Mouse (Mus musculus): Measurements from ENCODE around the gene Clcn6. TPM values are rescaled to one million over a fixed set of nuclear protein-coding genes. Genes with fewer than 3 reads are reported as not detected.

The Clcn6 gene
- polyA plus RNA-seq, 1 experiment from 2014 or later: 30.7 TPM

DNA sequence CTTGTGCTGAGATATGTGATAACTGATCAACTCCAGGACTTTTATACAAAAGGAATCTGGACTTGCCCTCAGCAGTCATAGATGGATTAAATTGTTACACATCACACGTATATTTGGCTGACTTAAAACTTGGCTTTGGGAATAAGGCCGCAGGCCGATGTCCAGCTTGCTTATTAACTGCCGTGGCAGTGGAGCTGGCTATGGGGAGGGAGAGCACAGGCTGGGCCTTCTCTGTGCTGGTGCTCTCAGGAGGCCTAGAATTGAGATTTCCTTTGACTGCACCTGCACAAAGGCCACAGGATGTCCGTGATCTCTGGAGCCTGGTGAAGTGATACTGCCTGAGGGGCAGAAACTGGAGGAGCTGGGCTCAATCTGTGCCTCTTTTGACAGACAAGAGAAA is 8.1 kb downstream of the Clcn6 start:
- 89% methylated on average over 5 of the region's 5 CpGs for WGBS
- ATAC-seq (ENCODE audit: low FRiP score): no peak
- Histone ChIP-seq H3K4me3 (no peak overlapping the region), H3K4me1 (replicated peaks) (0 out of 2 replicates have a peak, but pooled peaks cover 12% of the 10 kb centered on the region), H3K27ac (no peak overlapping the region), H3K9me3 (no peaks in the 10 kb centered on the region), H3K27me3 (no peaks in the 10 kb centered on the region), H3K36me3 (peaks cover 83% of the 10 kb centered on the region), H3K9ac (no peak overlapping the region), H3K4me2 (no peak overlapping the region)

DNA sequence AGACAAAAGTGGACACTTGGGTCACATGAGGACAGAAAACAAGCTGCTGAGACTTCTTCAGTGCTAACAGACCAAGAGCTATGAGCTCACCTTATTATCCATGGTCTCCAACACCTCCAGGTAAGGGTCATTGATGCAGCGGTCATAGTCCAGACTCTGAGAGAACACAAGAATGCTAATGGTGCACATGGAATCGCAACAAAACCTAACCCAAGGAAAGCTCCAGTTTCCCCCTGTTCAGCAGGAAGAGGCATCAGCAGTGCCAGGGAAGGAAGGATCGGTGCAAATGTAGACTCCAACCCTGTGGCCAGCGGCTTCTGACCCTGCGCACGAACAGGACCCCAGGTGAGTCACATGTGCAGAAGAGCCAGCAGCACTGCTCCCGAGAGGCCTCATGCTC is 9.3 kb downstream of the Clcn6 start:
- no peak overlapping the region for H3K4me2 ChIP-seq
- no peak for ATAC-seq (ENCODE audit: low FRiP score)
- no peaks in the 10 kb centered on the region for H3K9me3 ChIP-seq
- H3K9ac ChIP-seq: no peak overlapping the region
- H3K27me3 ChIP-seq: no peaks in the 10 kb centered on the region
- no peak overlapping the region for H3K27ac ChIP-seq
- 0 out of 2 replicates have a peak, but pooled peaks cover 7% of the 10 kb centered on the region for H3K4me1 ChIP-seq (replicated peaks)
- WGBS: 96% methylated on average over 7 of the region's 7 CpGs
- peaks cover 83% of the 10 kb centered on the region for H3K36me3 ChIP-seq
- H3K4me3 ChIP-seq: no peak overlapping the region

DNA sequence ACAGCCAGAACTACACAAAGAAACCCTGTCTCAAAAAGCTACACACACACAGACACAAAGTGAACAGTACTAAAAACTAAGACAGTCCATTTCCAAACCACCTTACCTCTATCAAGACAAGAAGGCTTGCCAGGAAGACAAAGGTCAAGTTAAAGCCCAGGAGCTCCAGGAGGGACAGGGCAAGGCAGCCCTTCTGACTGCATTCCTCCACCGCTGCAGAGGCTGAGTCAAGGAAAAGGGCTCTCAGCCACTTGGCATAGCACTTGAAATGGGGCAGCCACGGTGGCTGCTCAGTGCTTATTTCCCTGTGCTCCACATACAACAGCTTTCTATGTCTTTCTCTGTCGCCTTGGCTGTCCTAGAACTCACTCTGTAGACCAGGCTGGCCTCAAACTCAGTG is 14.6 kb downstream of the Clcn6 start:
- Histone ChIP-seq H3K4me3 (no peak overlapping the region), H3K27me3 (no peaks in the 10 kb centered on the region), H3K4me1 (replicated peaks) (peaks cover 2% of the 10 kb centered on the region; the same call in 1 of the 2 replicates), H3K9me3 (no peaks in the 10 kb centered on the region), H3K27ac (no peak overlapping the region), H3K4me2 (no peak overlapping the region), H3K36me3 (peaks cover 96% of the 10 kb centered on the region), H3K9ac (no peak overlapping the region)
- ATAC-seq (ENCODE audit: low FRiP score): no peak
- WGBS: 95% methylated on average over 3 of the region's 3 CpGs

DNA sequence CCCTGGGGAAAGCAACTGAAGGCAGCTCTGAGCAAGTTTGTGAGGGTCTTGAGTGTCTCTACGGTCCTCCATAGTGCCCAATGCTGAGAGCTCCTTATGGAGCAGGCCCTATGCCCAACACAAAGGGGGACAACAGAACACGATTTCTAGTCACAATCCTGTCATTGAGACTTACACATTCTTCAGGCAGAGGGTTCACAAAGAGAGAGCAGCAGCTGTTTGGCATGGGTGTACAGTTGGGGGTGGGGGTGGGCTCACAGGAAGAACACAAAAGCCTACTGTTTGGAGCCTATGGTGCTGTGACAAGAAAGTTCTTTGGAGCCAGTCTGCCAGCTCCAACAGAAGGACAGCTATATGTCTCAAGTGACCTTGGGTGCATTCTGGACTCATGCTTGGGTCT is 20.2 kb downstream of the Clcn6 start:
- Histone ChIP-seq H3K4me1 (replicated peaks) (peaks cover 11% of the 10 kb centered on the region), H3K4me3 (no peak overlapping the region), H3K9me3 (no peaks in the 10 kb centered on the region), H3K36me3 (peaks cover 98% of the 10 kb centered on the region), H3K27ac (peak overlapping the region; percentile 66), H3K4me2 (no peak overlapping the region), H3K9ac (no peak overlapping the region), H3K27me3 (no peaks in the 10 kb centered on the region)
- peak; percentile 61 for ATAC-seq (ENCODE audit: low FRiP score)
- WGBS: 45% methylated on average over 2 of the region's 2 CpGs

DNA sequence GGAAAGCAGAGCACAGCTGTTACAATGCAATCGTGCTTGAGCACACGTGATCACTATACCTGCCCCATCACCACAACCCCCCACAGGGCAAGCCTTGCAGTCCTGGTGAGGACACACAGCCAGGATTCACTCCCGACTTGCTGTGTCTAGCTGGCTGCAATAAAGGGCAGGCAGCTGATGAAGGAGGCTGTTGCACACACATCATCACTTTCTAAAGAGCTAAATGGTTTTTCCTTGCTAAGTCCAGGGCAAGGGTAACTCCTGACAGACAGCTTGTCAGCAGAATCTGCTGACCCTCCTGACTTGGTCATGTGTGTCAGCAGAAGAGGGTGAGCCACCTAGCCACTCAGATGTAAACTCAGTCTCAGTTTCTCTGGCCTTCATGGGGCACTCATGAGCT is 21.6 kb downstream of the Clcn6 start:
- H3K4me2 ChIP-seq: no peak overlapping the region
- no peaks in the 10 kb centered on the region for H3K9me3 ChIP-seq
- 0 out of 2 replicates have a peak overlapping the region, but pooled peaks have one; percentile 66 for H3K27ac ChIP-seq
- H3K4me1 ChIP-seq (replicated peaks): peaks cover 11% of the 10 kb centered on the region
- H3K27me3 ChIP-seq: no peaks in the 10 kb centered on the region
- no peak for ATAC-seq (ENCODE audit: low FRiP score)
- H3K4me3 ChIP-seq: no peak overlapping the region
- H3K36me3 ChIP-seq: peaks cover 98% of the 10 kb centered on the region
- WGBS: 84% methylated on average over 3 of the region's 3 CpGs
- no peak overlapping the region for H3K9ac ChIP-seq

DNA sequence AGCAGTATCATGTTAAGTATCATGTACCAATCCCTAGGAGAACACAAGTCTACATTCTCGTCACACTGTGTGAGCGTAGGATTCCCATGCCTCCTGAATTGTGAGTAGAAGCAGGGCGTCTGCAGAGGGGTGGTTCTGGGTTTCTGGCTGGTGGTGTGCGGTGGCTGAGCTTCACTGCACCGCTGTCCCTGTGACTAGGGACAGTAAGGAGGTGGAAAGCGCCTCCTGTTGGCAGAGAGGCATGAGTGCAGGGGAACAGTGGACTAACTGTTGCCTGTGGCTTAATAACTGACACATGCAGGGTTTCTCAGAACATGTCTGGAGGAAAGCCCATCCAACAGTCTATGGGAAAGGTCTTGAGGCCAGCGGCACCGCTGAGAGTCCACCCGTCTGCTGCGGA is 23.2 kb downstream of the Clcn6 start:
- ATAC-seq (ENCODE audit: low FRiP score): no peak
- no peak overlapping the region for H3K4me3 ChIP-seq
- H3K4me2 ChIP-seq: no peak overlapping the region

DNA sequence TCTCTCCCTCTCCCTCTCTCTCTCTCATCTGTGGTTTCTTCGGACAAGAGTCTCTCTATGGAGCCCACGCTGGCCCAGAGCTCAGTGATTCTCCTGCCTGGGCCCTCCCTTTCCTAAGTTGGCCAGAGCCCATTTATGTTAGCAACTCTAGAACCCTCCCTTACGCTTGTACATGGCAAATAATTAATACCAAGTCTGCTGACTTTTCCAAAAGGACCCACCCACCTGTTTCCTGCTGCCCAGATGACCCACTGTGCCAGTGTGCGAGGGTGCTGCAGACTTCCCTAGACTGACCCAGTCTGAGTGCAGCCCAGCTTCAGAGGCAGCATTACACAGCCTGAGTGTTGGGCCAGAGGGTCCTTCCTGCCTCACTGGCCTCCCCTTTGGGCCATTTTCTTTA is 26.4 kb downstream of the Clcn6 start:
- Histone ChIP-seq H3K9me3 (no peaks in the 10 kb centered on the region), H3K27ac (no peak overlapping the region), H3K4me3 (no peak overlapping the region), H3K4me2 (no peak overlapping the region), H3K36me3 (peaks cover 100% of the 10 kb centered on the region), H3K4me1 (replicated peaks) (no peaks in the 10 kb centered on the region), H3K9ac (no peak overlapping the region), H3K27me3 (no peaks in the 10 kb centered on the region)
- no peak for ATAC-seq (ENCODE audit: low FRiP score)
- 95% methylated on average over 4 of the region's 4 CpGs for WGBS

More for the DNA sequence above, 23.2 kb downstream of the Clcn6 start:
- Histone ChIP-seq H3K27ac (no peak overlapping the region), H3K9ac (no peak overlapping the region), H3K4me1 (replicated peaks) (peaks cover 11% of the 10 kb centered on the region), H3K9me3 (no peaks in the 10 kb centered on the region), H3K27me3 (no peaks in the 10 kb centered on the region), H3K36me3 (peaks cover 98% of the 10 kb centered on the region)
- 85% methylated on average over 10 of the region's 10 CpGs for WGBS

DNA sequence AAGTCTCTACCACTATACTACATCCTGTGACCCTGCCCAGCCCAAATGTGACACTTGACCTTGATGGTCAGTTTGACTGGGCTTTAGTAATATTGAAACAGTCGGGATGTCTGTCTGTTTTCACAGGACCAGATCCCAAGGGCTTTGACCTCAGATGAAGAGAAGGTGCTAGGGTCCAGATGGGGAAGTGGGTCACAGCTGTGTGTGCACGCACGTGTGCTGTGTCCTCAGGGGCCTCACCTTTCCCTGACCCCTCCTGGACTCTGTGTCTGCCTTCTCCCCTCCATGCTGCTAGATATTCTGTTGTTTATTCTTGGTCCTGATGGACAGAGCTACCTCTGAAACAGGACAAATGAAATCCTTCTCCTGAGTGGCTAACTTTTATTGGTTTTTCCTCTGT is 27.3 kb downstream of the Clcn6 start:
- no peak for ATAC-seq (ENCODE audit: low FRiP score)
- H3K4me2 ChIP-seq: no peak overlapping the region
- H3K9ac ChIP-seq: no peak overlapping the region
- H3K27ac ChIP-seq: no peak overlapping the region
- H3K36me3 ChIP-seq: peaks cover 100% of the 10 kb centered on the region
- no peaks in the 10 kb centered on the region for H3K9me3 ChIP-seq
- no peaks in the 10 kb centered on the region for H3K4me1 ChIP-seq (replicated peaks)
- WGBS: 55% methylated on average over 3 of the region's 3 CpGs
- no peak overlapping the region for H3K4me3 ChIP-seq
- no peaks in the 10 kb centered on the region for H3K27me3 ChIP-seq

DNA sequence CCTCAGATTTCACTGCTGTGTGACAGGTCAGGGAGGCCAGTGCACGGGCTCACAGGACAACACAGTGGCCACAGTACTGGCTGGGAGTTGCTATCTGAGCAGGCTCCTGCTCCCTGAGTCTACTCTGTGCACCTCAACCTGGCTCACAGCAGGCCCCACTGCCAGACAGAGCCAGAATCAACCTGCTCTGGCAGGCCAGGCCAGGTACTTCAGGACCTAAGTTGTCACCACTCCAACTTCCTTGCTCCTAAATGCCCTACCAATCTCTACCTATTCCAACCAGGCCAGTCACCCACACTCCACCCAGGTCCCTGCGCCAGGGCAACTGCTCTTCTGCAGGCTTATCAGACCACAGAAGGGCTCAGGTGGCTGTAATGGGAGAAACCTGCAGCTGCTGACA is 29.0 kb downstream of the Clcn6 start:
- H3K9ac ChIP-seq: no peak overlapping the region
- no peak for ATAC-seq (ENCODE audit: low FRiP score)
- no peak overlapping the region for H3K27ac ChIP-seq
- H3K27me3 ChIP-seq: no peaks in the 10 kb centered on the region
- no peaks in the 10 kb centered on the region for H3K4me1 ChIP-seq (replicated peaks)
- no peak overlapping the region for H3K4me3 ChIP-seq
- peaks cover 100% of the 10 kb centered on the region for H3K36me3 ChIP-seq
- no peak overlapping the region for H3K4me2 ChIP-seq
- WGBS: 98% methylated on average over 2 of the region's 2 CpGs
- no peaks in the 10 kb centered on the region for H3K9me3 ChIP-seq

DNA sequence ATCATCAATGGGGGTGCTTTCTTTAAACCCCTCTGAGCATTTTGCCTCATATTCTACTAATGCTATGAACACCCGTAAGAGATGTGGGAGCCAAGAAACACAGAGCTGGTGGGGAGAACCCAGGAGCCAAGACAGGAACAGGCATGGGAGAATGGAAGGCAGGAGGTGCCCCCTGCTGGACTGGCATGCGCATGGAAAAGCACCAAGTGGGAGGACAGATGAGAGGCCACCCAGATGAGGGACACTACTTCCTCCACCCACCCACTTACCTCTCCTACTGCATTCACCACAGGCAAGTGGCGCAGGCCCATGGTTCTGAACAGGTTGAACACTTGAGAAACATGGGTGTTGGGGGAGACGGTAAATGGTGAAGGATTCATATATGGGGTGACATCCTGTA is 30.2 kb downstream of the Clcn6 start:
- no peak overlapping the region for H3K4me2 ChIP-seq
- H3K36me3 ChIP-seq: peaks cover 100% of the 10 kb centered on the region
- no peak overlapping the region for H3K9ac ChIP-seq
- H3K9me3 ChIP-seq: no peaks in the 10 kb centered on the region
- H3K4me1 ChIP-seq (replicated peaks): no peaks in the 10 kb centered on the region
- H3K4me3 ChIP-seq: no peak overlapping the region
- no peak for ATAC-seq (ENCODE audit: low FRiP score)
- no peak overlapping the region for H3K27ac ChIP-seq
- no peaks in the 10 kb centered on the region for H3K27me3 ChIP-seq
- 80% methylated on average over 4 of the region's 4 CpGs for WGBS

DNA sequence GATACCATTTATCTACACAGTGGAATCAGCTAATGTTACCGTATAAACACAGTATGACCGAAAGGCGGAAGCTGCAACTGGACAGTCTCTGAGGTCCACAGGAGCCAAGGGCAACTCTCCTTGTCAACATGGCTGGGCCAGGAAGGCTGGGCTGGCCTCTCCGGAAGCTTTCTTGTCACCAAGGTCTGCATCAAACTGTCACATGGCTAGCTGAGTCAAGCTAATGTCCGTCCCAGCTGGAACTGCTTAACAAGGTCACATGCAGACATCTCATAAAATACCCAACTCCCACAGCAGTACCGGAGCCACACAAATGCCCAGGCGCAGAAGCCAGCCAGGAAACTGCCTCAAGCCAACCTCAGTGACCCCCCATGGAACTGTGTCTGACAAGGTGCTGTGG is 34.3 kb downstream of the Clcn6 start:
- H3K36me3 ChIP-seq: peaks cover 67% of the 10 kb centered on the region

DNA sequence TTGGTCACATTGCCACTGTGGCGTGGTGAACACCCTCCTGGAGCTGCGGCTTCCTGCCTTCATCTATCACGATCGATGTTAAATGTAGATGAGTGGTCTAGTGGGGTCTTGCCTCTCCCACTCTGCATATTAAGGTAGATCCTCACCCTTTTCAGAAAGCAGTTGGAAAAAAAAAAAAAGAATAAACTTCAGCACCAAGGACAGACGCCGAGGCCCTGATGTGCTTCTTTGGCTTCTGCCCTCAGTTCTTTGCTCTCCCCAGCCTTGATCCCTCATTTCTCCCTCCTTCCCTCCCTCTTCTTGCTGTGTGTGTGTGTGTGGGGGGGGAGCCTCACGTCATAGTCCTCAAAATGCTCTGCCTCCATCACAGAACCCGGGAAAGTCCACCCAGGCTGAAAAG is 36.8 kb downstream of the Clcn6 start:
- Histone ChIP-seq H3K4me1 (replicated peaks) (peaks cover 31% of the 10 kb centered on the region), H3K9ac (no peak overlapping the region), H3K9me3 (no peaks in the 10 kb centered on the region), H3K4me3 (no peak overlapping the region), H3K27ac (peak overlapping the region; percentile 79), H3K4me2 (no peak overlapping the region), H3K36me3 (peaks cover 42% of the 10 kb centered on the region), H3K27me3 (no peaks in the 10 kb centered on the region)
- WGBS: 35% methylated on average over 8 of the region's 8 CpGs
- 0 out of 2 replicates have a peak, but pooled peaks have one; percentile 3 for ATAC-seq (ENCODE audit: low FRiP score)

More for the DNA sequence above, 34.3 kb downstream of the Clcn6 start:
- no peaks in the 10 kb centered on the region for H3K27me3 ChIP-seq
- H3K9me3 ChIP-seq: no peaks in the 10 kb centered on the region
- H3K4me2 ChIP-seq: no peak overlapping the region
- no peak overlapping the region for H3K4me3 ChIP-seq
- WGBS: 91% methylated on average over 7 of the region's 7 CpGs
- H3K27ac ChIP-seq: no peak overlapping the region
- H3K9ac ChIP-seq: no peak overlapping the region
- no peak for ATAC-seq (ENCODE audit: low FRiP score)
- H3K4me1 ChIP-seq (replicated peaks): peaks cover 31% of the 10 kb centered on the region

DNA sequence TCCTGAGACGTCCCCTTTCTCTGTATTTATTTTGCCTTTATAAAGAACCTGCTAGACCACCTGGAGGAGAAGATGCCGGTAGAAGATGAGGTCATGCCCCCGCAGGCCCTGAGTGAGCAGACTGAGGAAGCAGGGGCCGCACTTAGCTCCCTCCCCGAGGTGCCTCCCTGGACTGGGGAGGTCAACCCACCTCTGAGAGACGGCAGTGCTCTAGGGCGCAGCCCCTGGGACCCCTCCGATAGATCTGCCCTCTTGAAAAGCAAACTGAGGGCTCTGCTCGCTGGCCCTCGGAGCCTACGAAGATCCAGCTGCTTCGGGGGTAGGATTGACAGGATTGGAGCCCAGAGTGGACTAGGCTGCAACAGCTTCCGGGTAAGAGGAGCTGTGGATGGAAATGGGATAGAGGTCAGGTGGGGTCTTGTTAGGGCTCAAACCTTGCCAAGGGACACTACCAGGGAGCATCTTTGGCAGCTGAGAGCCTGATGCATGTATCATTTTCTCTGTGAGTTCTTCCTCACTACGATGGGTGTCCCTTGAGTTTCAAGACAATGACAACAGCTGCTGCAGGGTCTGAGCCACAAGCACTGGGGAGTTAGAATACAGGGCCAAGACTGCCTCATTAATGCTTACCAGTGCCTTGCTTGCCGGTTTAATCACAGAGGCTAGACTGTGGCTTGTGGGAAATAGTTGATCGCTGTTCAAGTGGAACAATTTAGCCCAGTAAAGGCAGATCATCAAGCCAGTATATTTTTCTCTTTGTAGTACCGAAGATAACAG is 37.4 kb downstream of the Clcn6 start:
- H3K9me3 ChIP-seq: no peaks in the 10 kb centered on the region
- 67% methylated on average over 17 of the region's 17 CpGs for WGBS
- H3K27ac ChIP-seq: peak overlapping the region; percentile 79
- no peaks in the 10 kb centered on the region for H3K27me3 ChIP-seq
- H3K36me3 ChIP-seq: peaks cover 36% of the 10 kb centered on the region
- H3K9ac ChIP-seq: no peak overlapping the region
- H3K4me3 ChIP-seq: no peak overlapping the region
- H3K4me1 ChIP-seq (replicated peaks): peaks cover 31% of the 10 kb centered on the region
- peak; percentile 48; the same call in 1 of the 2 replicates for ATAC-seq (ENCODE audit: low FRiP score)
- no peak overlapping the region for H3K4me2 ChIP-seq

All from hindbrain, embryonic 13.5 days (tissue).